Mouse (Mus musculus) G1E (cell line): ENCODE results near the gene Lct. TPM values are rescaled to one million over a fixed set of nuclear protein-coding genes. Genes with fewer than 3 reads are reported as not detected.
"Not testable (repeated sequence)": the region's sequence is repeated elsewhere in the genome, so short reads cannot be mapped to it uniquely, and the experiment has no call there.

Experiments
- ATAC-seq: 2 replicates; pipeline ENCODE4 v1.8.0; 2016; ENCODE audit warnings: mild to moderate bottlenecking; ENCODE audit not compliant: insufficient number of reproducible peaks, poor library complexity, low FRiP score, severe bottlenecking; ENCODE audit errors: extremely low read depth
- DNase-seq: peaks from one replicate; pipeline ENCODE4 v3.0.0; 2012; ENCODE audit warnings: low spot score
- H3K27me3 ChIP-seq: 2 replicates; pipeline ENCODE4 v1.6.1; 2012; ENCODE audit warnings: mild to moderate bottlenecking, low read length, inconsistent platforms; ENCODE audit not compliant: insufficient read depth
- H3K36me3 ChIP-seq: replicated peaks from 2 replicates; pipeline ENCODE3; 2012; ENCODE audit warnings: mild to moderate bottlenecking, inconsistent platforms
- H3K4me1 ChIP-seq: 2 replicates; pipeline ENCODE4 v1.6.1; 2012; ENCODE audit warnings: low read depth, low read length, inconsistent platforms, mixed read lengths; ENCODE audit not compliant: insufficient read depth
- H3K4me3 ChIP-seq: 2 replicates; pipeline ENCODE4 v1.5.1; 2012; ENCODE audit warnings: low read depth, mild to moderate bottlenecking, inconsistent platforms, low read length, moderate library complexity, mixed read lengths
- H3K9me3 ChIP-seq: replicated peaks from 2 replicates; pipeline ENCODE4 v1.6.1; 2012; ENCODE audit warnings: inconsistent platforms
- CTCF ChIP-seq: IDR thresholded peaks from 2 replicates; pipeline ENCODE4 v1.5.1; 2012; ENCODE audit warnings: low read depth, low read length, inconsistent platforms, mixed read lengths
- GATA1 ChIP-seq: IDR thresholded peaks from 2 replicates; pipeline ENCODE4 v1.6.1; 2012; ENCODE audit warnings: borderline replicate concordance, low read length, inconsistent platforms, mixed read lengths
- GATA2 ChIP-seq: IDR thresholded peaks from 2 replicates; pipeline ENCODE4 v1.6.1; 2012; ENCODE audit warnings: low read depth, low read length, inconsistent platforms, borderline replicate concordance
- POLR2AphosphoS5 ChIP-seq: IDR thresholded peaks from 2 replicates; pipeline ENCODE4 v1.6.1; 2012; ENCODE audit warnings: low read depth, low read length, inconsistent platforms; ENCODE audit not compliant: insufficient replicate concordance
- TAL1 ChIP-seq: conservative IDR thresholded peaks from 2 replicates; pipeline ENCODE4 v1.6.1; 2012; ENCODE audit warnings: low read depth, low read length, inconsistent platforms, mixed read lengths
- polyA plus RNA-seq: library from polyadenylated mRNA; stranded (reverse); fragments of >175 nt; gene quantifications from 2 replicates; pipeline ENCODE4 v1.2.3, GENCODE M21; 2012
- total RNA-seq, 2 experiments: library from RNA; stranded (forward) in 1 of 2; stranded (reverse) in 1 of 2; fragments of 200-1000 nt in 1 of 2; fragments of >200 nt in 1 of 2; fragmentation: Nextera tagmentation in 1 of 2; gene quantifications; 2 replicates each; pipeline ENCODE4 v1.2.3; 2014 to 2017

The Lct gene
- total and polyA plus RNA-seq, 3 experiments, result 0.15 to 0.22 TPM; not detected in 1

DNA sequence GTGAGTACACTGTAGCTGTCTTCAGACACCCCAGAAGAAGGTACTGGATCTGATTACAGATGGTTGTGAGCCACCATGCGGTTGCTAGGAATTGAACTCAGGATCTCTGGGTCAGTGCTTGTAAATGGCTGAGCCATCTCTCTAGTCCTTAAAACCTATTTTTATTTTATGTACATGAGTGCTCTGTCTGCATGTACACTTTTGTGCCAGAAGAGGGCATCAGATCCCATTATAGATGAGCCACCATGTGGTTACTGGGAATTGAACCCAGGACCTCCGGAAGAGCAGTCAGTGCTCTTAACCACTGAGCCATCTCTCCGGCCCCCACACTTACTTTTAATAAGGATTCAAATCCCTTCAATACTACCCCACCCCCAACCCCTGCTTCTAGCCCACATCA, 45.2 kb downstream of the Lct start:
- peaks cover 24% of the 10 kb centered on the region for H3K36me3 ChIP-seq
- no peak overlapping the region for H3K4me3 ChIP-seq
- H3K27me3 ChIP-seq, result peaks cover 16% of the 10 kb centered on the region
- H3K9me3 ChIP-seq, result no peaks in the 10 kb centered on the region
- 0 out of 2 replicates have a peak, but pooled peaks cover 3% of the 10 kb centered on the region for H3K4me1 ChIP-seq
- ATAC-seq (no peak), DNase-seq (no peak)
- TF ChIP-seq GATA2, result no peak

DNA sequence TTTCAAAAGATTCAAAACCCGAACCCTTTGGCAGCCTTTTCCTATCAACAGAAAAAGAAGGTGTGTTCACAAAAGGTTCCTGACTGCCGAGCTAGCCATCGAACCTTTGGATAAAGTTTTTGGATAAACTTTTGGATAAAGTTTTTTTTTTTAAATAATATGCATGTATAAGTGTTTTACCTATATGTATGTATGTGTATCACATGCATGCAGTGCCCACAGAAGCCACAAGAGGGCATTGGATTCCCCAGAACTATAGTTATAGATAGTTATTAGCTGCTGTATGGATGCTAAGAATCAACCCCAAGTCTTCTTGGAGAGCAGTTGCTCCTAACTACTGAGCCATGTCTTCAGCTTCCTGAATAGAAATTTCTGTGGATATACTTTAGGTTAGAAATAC, 46.4 kb downstream of the Lct start:
- 0 out of 2 replicates have a peak, but pooled peaks cover 3% of the 10 kb centered on the region for H3K4me1 ChIP-seq
- H3K4me3 ChIP-seq, result no peak overlapping the region
- TF ChIP-seq POLR2AphosphoS5 (no peak), GATA1 (no peak), GATA2 (no peak), TAL1 (no peak), CTCF (no peak)
- H3K27me3 ChIP-seq, result peaks cover 8% of the 10 kb centered on the region; the same call in 1 of the 2 replicates
- ATAC-seq (peak; percentile 22; the same call in 1 of the 2 replicates), DNase-seq (no peak)
- H3K36me3 ChIP-seq, result peaks cover 35% of the 10 kb centered on the region
- no peaks in the 10 kb centered on the region for H3K9me3 ChIP-seq

DNA sequence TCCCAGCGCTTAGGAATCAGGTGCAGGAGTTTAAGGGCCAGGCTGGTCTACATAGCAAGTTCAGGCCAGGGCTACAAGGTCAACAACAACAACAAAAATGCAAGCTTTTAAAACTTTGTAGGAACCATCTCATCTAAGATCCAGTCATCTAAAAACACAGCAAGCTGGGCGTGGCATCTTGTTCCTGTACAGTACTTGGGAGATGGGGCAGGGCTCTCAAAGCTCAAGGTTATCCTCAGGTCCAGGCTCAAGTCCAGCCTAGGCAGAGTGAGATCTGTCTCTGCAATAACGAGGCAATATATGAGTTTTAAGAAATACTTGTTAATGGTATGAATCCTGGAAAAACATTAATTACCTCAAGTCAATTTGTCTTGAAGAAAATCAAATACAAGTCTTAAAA, 49.6 kb downstream of the Lct start:
- Histone ChIP-seq H3K36me3 (peaks cover 65% of the 10 kb centered on the region), H3K9me3 (no peaks in the 10 kb centered on the region), H3K4me3 (no peak overlapping the region), H3K4me1 (no peaks in the 10 kb centered on the region), H3K27me3 (no peaks in the 10 kb centered on the region)
- DNase-seq (no peak), ATAC-seq (no peak)
- no peak for TF ChIP-seq GATA2
- TF ChIP-seq CTCF, result no peak
- no peak for TF ChIP-seq TAL1
- no peak for TF ChIP-seq GATA1
- no peak for TF ChIP-seq POLR2AphosphoS5

GRCm38 (mm10) chr1:128275908-128276307, 52.2 kb downstream of the Lct start:
- DNase-seq (no peak), ATAC-seq (no peak)
- no peaks in the 10 kb centered on the region for H3K4me1 ChIP-seq
- H3K36me3 ChIP-seq, result peaks cover 87% of the 10 kb centered on the region
- no peak overlapping the region for H3K4me3 ChIP-seq
- TF ChIP-seq TAL1 (no peak), GATA2 (no peak), POLR2AphosphoS5 (no peak), GATA1 (no peak), CTCF (no peak)
- no peaks in the 10 kb centered on the region for H3K9me3 ChIP-seq
- H3K27me3 ChIP-seq, result no peaks in the 10 kb centered on the region

GRCm38 (mm10) chr1:128270731-128271130, 57.4 kb downstream of the Lct start:
- ATAC-seq, result no peak
- no peak for DNase-seq
- Histone ChIP-seq H3K4me1 (peaks cover 2% of the 10 kb centered on the region; the same call in 1 of the 2 replicates), H3K27me3 (no peaks in the 10 kb centered on the region), H3K9me3 (no peaks in the 10 kb centered on the region), H3K36me3 (peaks cover 90% of the 10 kb centered on the region), H3K4me3 (no peak overlapping the region)
- TF ChIP-seq TAL1 (no peak), GATA1 (no peak), CTCF (no peak)

- H3K27me3 ChIP-seq, H3K4me3 ChIP-seq, H3K9me3 ChIP-seq, H3K4me1 ChIP-seq, DNase-seq, ATAC-seq: not testable (repeated sequence)
- H3K36me3 ChIP-seq, result peaks cover 84% of the 10 kb centered on the region
These were observed 61.1 kb downstream of the Lct start for GRCm38 (mm10) chr1:128267061-128267460.

GRCm38 (mm10) chr1:128244727-128245355, 83.3 kb downstream of the Lct start:
- Histone ChIP-seq H3K36me3 (peaks cover 15% of the 10 kb centered on the region), H3K4me1 (peaks cover 31% of the 10 kb centered on the region), H3K9me3 (no peaks in the 10 kb centered on the region), H3K4me3 (peak overlapping the region; percentile 84), H3K27me3 (no peaks in the 10 kb centered on the region)
- TF ChIP-seq POLR2AphosphoS5 (no peak), GATA2 (no peak), TAL1 (no peak), GATA1 (no peak), CTCF (no peak)
- peak; percentile 70 for DNase-seq
- peak; percentile 51 for ATAC-seq
